Mouse (Mus musculus): ENCODE measurements around the gene Dnah5.

GRCm38 (mm10) chr15:28166090-28166489 is 37.5 kb upstream of the Dnah5 start:
- TF ChIP-seq CTCF (conservative IDR thresholded peaks at IDR 0.05; ENCODE audit: low read length) (no peak), POU5F1 (IDR thresholded peaks at IDR 0.05; ENCODE audit: borderline replicate concordance, low read length) (no peak)
